8 mouse cellular contexts compared by ENCODE assay signal in genomic region chrX:7658031-7658784, GRCm38 (mm10). TPM values are rescaled to one million over a fixed set of nuclear protein-coding genes. Genes with fewer than 3 reads are reported as not detected.
DNase-seq lines count a peak whose midpoint lies in the region; ATAC-seq lines count a peak whose summit lies in the region.

No protein-coding gene starts in this region.

- no peaks in the 10 kb centered on the region for H3K36me3 ChIP-seq in lung, embryonic 15.5 days
- no peaks in the 10 kb centered on the region for H3K36me3 ChIP-seq in stomach, embryonic 16.5 days (ENCODE audit: control insufficient read depth, insufficient read depth, low read length)

- peaks cover 11% of the 10 kb centered on the region for H3K4me1 ChIP-seq in lung, embryonic 15.5 days
- H3K4me1 ChIP-seq in stomach, embryonic 16.5 days (ENCODE audit: control insufficient read depth, insufficient read depth, low read length), result peaks cover 3% of the 10 kb centered on the region; the same call in 1 of the 2 replicates

- 12% methylated on average over 14 of the region's 15 CpGs for WGBS in lung, embryonic 15.5 days
- 27% methylated on average over 12 of the region's 15 CpGs for WGBS in stomach, embryonic 16.5 days

- peak; percentile 41 to 60 for DNase-seq in urinary bladder, postnatal 36 days (ENCODE audit: low spot score in 2 of 2)
- no peak for DNase-seq in urinary bladder, adult 2 months (ENCODE audit: low spot score)
- peak; percentile 73 to 82 for DNase-seq in heart, adult 18-20 months
- peak; percentile 73 for DNase-seq in kidney, adult 18-20 months
- no peak for DNase-seq in B cell, adult 2 months
- DNase-seq in thymus, postnatal 36 days, result no peak

- ATAC-seq in lung, embryonic 15.5 days (ENCODE audit: borderline replicate concordance, extremely low read depth, low FRiP score, low TSS enrichment), result peak; percentile 69
- peak; percentile 79 for ATAC-seq in stomach, embryonic 16.5 days (ENCODE audit: insufficient read depth, low FRiP score)

- peak overlapping the region; percentile 62; the same call in 1 of the 2 replicates for H3K9ac ChIP-seq in lung, embryonic 15.5 days
- H3K9ac ChIP-seq in stomach, embryonic 16.5 days (ENCODE audit: low read length), result peak overlapping the region; percentile 76

- H3K4me2 ChIP-seq in lung, embryonic 15.5 days, result peak overlapping the region; percentile 60
- peak overlapping the region; percentile 64 for H3K4me2 ChIP-seq in stomach, embryonic 16.5 days (ENCODE audit: low read depth, low read length)

- H3K27me3 ChIP-seq in lung, embryonic 15.5 days, result no peaks in the 10 kb centered on the region
- no peaks in the 10 kb centered on the region for H3K27me3 ChIP-seq in stomach, embryonic 16.5 days (ENCODE audit: control insufficient read depth, insufficient read depth, low read length)

- peak overlapping the region; percentile 69 for H3K27ac ChIP-seq in lung, embryonic 15.5 days
- peak overlapping the region; percentile 89 for H3K27ac ChIP-seq in stomach, embryonic 16.5 days (ENCODE audit: low read length)

- no peaks in the 10 kb centered on the region for H3K9me3 ChIP-seq in lung, embryonic 15.5 days
- no peaks in the 10 kb centered on the region for H3K9me3 ChIP-seq in stomach, embryonic 16.5 days (replicated peaks; ENCODE audit: control insufficient read depth, low read length)

- H3K4me3 ChIP-seq in lung, embryonic 15.5 days, result peak overlapping the region; percentile 55
- H3K4me3 ChIP-seq in stomach, embryonic 16.5 days (replicated peaks; ENCODE audit: low read length), result peak overlapping the region; percentile 54

RNA-seq across cellular contexts. Expression of gene Prickle3, which starts 1.1 kb away (rescaled TPM):
- 12.1 and 16.3 TPM in 2 replicates for polyA plus RNA-seq in urinary bladder, adult 2 months (2012; rRNA removed)
- 10 to 100 TPM; 21.1 to 21.5 TPM for total RNA-seq in heart, adult 18-20 months (2021)
- 8.5 and 8.8 TPM in 2 replicates for polyA plus RNA-seq in lung, embryonic 15.5 days (2015; fragmentation: Nextera tagmentation; extraction: Ambion mirVana)
- polyA plus RNA-seq in stomach, embryonic 16.5 days (2015; fragmentation: Nextera tagmentation; extraction: Ambion mirVana), result 11.1 and 12.7 TPM in 2 replicates

RNA-seq across cellular contexts. Expression of gene Plp2, which starts 13.0 kb away (rescaled TPM):
- 233 and 234 TPM in 2 replicates for polyA plus RNA-seq in urinary bladder, adult 2 months (2012; rRNA removed)
- total RNA-seq in heart, adult 18-20 months (2021), result 10 to 100 TPM; 41.3 to 57.6 TPM
- 186 and 191 TPM in 2 replicates for polyA plus RNA-seq in lung, embryonic 15.5 days (2015; fragmentation: Nextera tagmentation; extraction: Ambion mirVana)
- 233 and 283 TPM in 2 replicates for polyA plus RNA-seq in stomach, embryonic 16.5 days (2015; fragmentation: Nextera tagmentation; extraction: Ambion mirVana)

RNA-seq across cellular contexts. Expression of gene Syp, which starts 19.9 kb away (rescaled TPM):
- 3.6 and 4.0 TPM in 2 replicates for polyA plus RNA-seq in urinary bladder, adult 2 months (2012; rRNA removed)
- 1 to 10 TPM; 2.2 to 4.1 TPM for total RNA-seq in heart, adult 18-20 months (2021)
- polyA plus RNA-seq in lung, embryonic 15.5 days (2015; fragmentation: Nextera tagmentation; extraction: Ambion mirVana), result 1.9 and 3.4 TPM in 2 replicates
- 9.8 and 10.3 TPM in 2 replicates for polyA plus RNA-seq in stomach, embryonic 16.5 days (2015; fragmentation: Nextera tagmentation; extraction: Ambion mirVana)

RNA-seq across cellular contexts. Expression of gene Magix, which starts 22.8 kb away (rescaled TPM):
- polyA plus RNA-seq in urinary bladder, adult 2 months (2012; rRNA removed), result 1.1 and 1.6 TPM in 2 replicates
- 10 to 100 TPM; 25.2 to 27.9 TPM for total RNA-seq in heart, adult 18-20 months (2021)
- polyA plus RNA-seq in lung, embryonic 15.5 days (2015; fragmentation: Nextera tagmentation; extraction: Ambion mirVana), result 0.53 and 0.62 TPM in 2 replicates
- polyA plus RNA-seq in stomach, embryonic 16.5 days (2015; fragmentation: Nextera tagmentation; extraction: Ambion mirVana), result 0.80 and 0.87 TPM in 2 replicates

RNA-seq across cellular contexts. Expression of gene Gpkow, which starts 38.7 kb away (rescaled TPM):
- polyA plus RNA-seq in urinary bladder, adult 2 months (2012; rRNA removed), result 20.6 and 21.9 TPM in 2 replicates
- total RNA-seq in heart, adult 18-20 months (2021), result 10 to 100 TPM; 17.8 to 20.1 TPM
- 46.9 and 49.1 TPM in 2 replicates for polyA plus RNA-seq in lung, embryonic 15.5 days (2015; fragmentation: Nextera tagmentation; extraction: Ambion mirVana)
- 37.9 and 38.4 TPM in 2 replicates for polyA plus RNA-seq in stomach, embryonic 16.5 days (2015; fragmentation: Nextera tagmentation; extraction: Ambion mirVana)

Comparison
In these comparisons a context has a peak if more than half of its experiments do, and no peak if none do; other contexts are left out.
1. DNase-seq: peak in urinary bladder, postnatal 36 days (2 of 2), heart, adult 18-20 months (2 of 2) and kidney, adult 18-20 months (single experiment); none in urinary bladder, adult 2 months (single experiment), B cell, adult 2 months (0 of 2) and thymus, postnatal 36 days (0 of 2).